Mouse (Mus musculus) hindbrain, embryonic 16.5 days (tissue): ENCODE measurements around the gene Ncf1. TPM values are rescaled to one million over a fixed set of nuclear protein-coding genes. Genes with fewer than 3 reads are reported as not detected.
A peak's percentile ranks its signal among the peaks of the same experiment; 100 is the strongest.

Experiments used
- ATAC-seq: fragments of 200-750 bp; cut with Nextera tagmentation; 2 replicates; pipeline ENCODE4 v1.8.0; 2017; ENCODE audit warnings: moderate TSS enrichment, moderate library complexity
- H3K27ac ChIP-seq: fragments of 300-500 bp; sonication (generic); 2 replicates; pipeline ENCODE4 v1.5.1; 2014; ENCODE audit warnings: low read depth, mild to moderate bottlenecking, control low read depth, low read length, moderate library complexity
- H3K27me3 ChIP-seq: fragments of 300-500 bp; sonication (generic); replicated peaks from 2 replicates; pipeline ENCODE4 v1.6.1; 2014; ENCODE audit warnings: low read length; ENCODE audit not compliant: control insufficient read depth, insufficient read depth
- H3K36me3 ChIP-seq: fragments of 300-500 bp; sonication (generic); 2 replicates; pipeline ENCODE4 v1.6.1; 2014; ENCODE audit warnings: mild to moderate bottlenecking, low read length, moderate library complexity, mixed read lengths; ENCODE audit not compliant: control insufficient read depth, insufficient read depth
- H3K4me1 ChIP-seq: fragments of 300-500 bp; sonication (generic); 2 replicates; pipeline ENCODE4 v1.6.1; 2014; ENCODE audit warnings: low read depth, low read length; ENCODE audit not compliant: control insufficient read depth, insufficient read depth
- H3K4me2 ChIP-seq: fragments of 300-500 bp; sonication (generic); 2 replicates; pipeline ENCODE4 v1.6.1; 2014; ENCODE audit warnings: mild to moderate bottlenecking, low read length, control low read depth, moderate library complexity
- H3K4me3 ChIP-seq: fragments of 300-500 bp; sonication (generic); 2 replicates; pipeline ENCODE4 v1.5.1; 2014; ENCODE audit warnings: mild to moderate bottlenecking, low read length, control low read depth, moderate library complexity
- H3K9ac ChIP-seq: fragments of 300-500 bp; sonication (generic); 2 replicates; pipeline ENCODE4 v1.6.1; 2014; ENCODE audit warnings: low read depth, mild to moderate bottlenecking, control low read depth, low read length, moderate library complexity
- H3K9me3 ChIP-seq: fragments of 300-500 bp; sonication (generic); 2 replicates; pipeline ENCODE4 v1.6.1; 2014; ENCODE audit warnings: mild to moderate bottlenecking, low read length, moderate library complexity; ENCODE audit not compliant: control insufficient read depth
- WGBS: fragments of 180-500 bp; shearing (Covaris S2); extraction: QIAGEN DNeasy Blood & Tissue Kit; methylation state at CpG from one replicate; pipeline ENCODE4 v1.1.7; 2014; 5-methylcytosine and 5-hydroxymethylcytosine counted together
- polyA plus RNA-seq: library from polyadenylated mRNA; unstranded; fragments of >200 nt; fragmentation: Nextera tagmentation; extraction: Ambion mirVana; gene quantifications from 2 replicates; pipeline ENCODE4 v1.2.1, GENCODE M21; 2015

Gene Ncf1
- 2.3 and 2.7 TPM in 2 replicates for polyA plus RNA-seq

GRCm38 (mm10) chr5:134229391-134229790, at the start of gene Ncf1:
Ncf1 (minus strand) TSS chr5:134229625.
- Histone ChIP-seq H3K9ac (no peak within 1 kb of the TSS), H3K4me1 (no peaks in the 10 kb centered on the region), H3K27me3 (no peaks in the 10 kb centered on the region), H3K36me3 (no peaks in the 10 kb centered on the region), H3K4me3 (no peak within 1 kb of the TSS), H3K27ac (no peak within 1 kb of the TSS), H3K9me3 (no peaks in the 10 kb centered on the region), H3K4me2 (no peak within 1 kb of the TSS)
- 88% methylated on average over 7 of the region's 7 CpGs for WGBS
- ATAC-seq, result no peak

- no peaks in the 10 kb centered on the region for H3K9me3 ChIP-seq
- no peaks in the 10 kb centered on the region for H3K27me3 ChIP-seq
- H3K4me1 ChIP-seq, result no peaks in the 10 kb centered on the region
- no peak overlapping the region for H3K4me2 ChIP-seq
- WGBS, result 90% methylated on average over 4 of the region's 4 CpGs
- peaks cover 51% of the 10 kb centered on the region for H3K36me3 ChIP-seq
- no peak overlapping the region for H3K4me3 ChIP-seq
- H3K9ac ChIP-seq, result no peak overlapping the region
- H3K27ac ChIP-seq, result peak overlapping the region; percentile 29
- ATAC-seq, result no peak
Observed at GRCm38 (mm10) chr5:134277109-134277508, 47.7 kb upstream of the Ncf1 start.

GRCm38 (mm10) chr5:134275556-134275955, 46.1 kb upstream of the Ncf1 start:
- no peak overlapping the region for H3K4me2 ChIP-seq
- no peaks in the 10 kb centered on the region for H3K27me3 ChIP-seq
- 93% methylated on average over 10 of the region's 10 CpGs for WGBS
- no peak overlapping the region for H3K27ac ChIP-seq
- no peak overlapping the region for H3K4me3 ChIP-seq
- peaks cover 52% of the 10 kb centered on the region for H3K36me3 ChIP-seq
- no peaks in the 10 kb centered on the region for H3K9me3 ChIP-seq
- H3K9ac ChIP-seq, result no peak overlapping the region
- ATAC-seq, result no peak
- no peaks in the 10 kb centered on the region for H3K4me1 ChIP-seq

GRCm38 (mm10) chr5:134275021-134275420, 45.6 kb upstream of the Ncf1 start:
- WGBS, result 88% methylated on average over 11 of the region's 11 CpGs
- H3K4me1 ChIP-seq, result no peaks in the 10 kb centered on the region
- H3K9ac ChIP-seq, result no peak overlapping the region
- H3K9me3 ChIP-seq, result no peaks in the 10 kb centered on the region
- no peak for ATAC-seq
- H3K27me3 ChIP-seq, result no peaks in the 10 kb centered on the region
- H3K4me3 ChIP-seq, result no peak overlapping the region
- H3K36me3 ChIP-seq, result peaks cover 50% of the 10 kb centered on the region
- no peak overlapping the region for H3K27ac ChIP-seq
- H3K4me2 ChIP-seq, result no peak overlapping the region

GRCm38 (mm10) chr5:134273761-134274160, 44.3 kb upstream of the Ncf1 start:
- ATAC-seq, result no peak
- no peaks in the 10 kb centered on the region for H3K27me3 ChIP-seq
- H3K4me1 ChIP-seq, result no peaks in the 10 kb centered on the region
- peaks cover 38% of the 10 kb centered on the region for H3K36me3 ChIP-seq
- H3K9me3 ChIP-seq, result no peaks in the 10 kb centered on the region
- H3K4me2 ChIP-seq, result no peak overlapping the region
- 85% methylated on average over 8 of the region's 8 CpGs for WGBS
- no peak overlapping the region for H3K4me3 ChIP-seq
- no peak overlapping the region for H3K27ac ChIP-seq
- H3K9ac ChIP-seq, result no peak overlapping the region

GRCm38 (mm10) chr5:134272761-134273160, 43.3 kb upstream of the Ncf1 start:
- no peak overlapping the region for H3K27ac ChIP-seq
- no peak overlapping the region for H3K4me3 ChIP-seq
- no peak overlapping the region for H3K9ac ChIP-seq
- no peak for ATAC-seq
- WGBS, result 85% methylated on average over 11 of the region's 11 CpGs
- H3K27me3 ChIP-seq, result no peaks in the 10 kb centered on the region
- peaks cover 39% of the 10 kb centered on the region for H3K36me3 ChIP-seq
- H3K4me1 ChIP-seq, result no peaks in the 10 kb centered on the region
- no peak overlapping the region for H3K4me2 ChIP-seq
- H3K9me3 ChIP-seq, result no peaks in the 10 kb centered on the region

- H3K4me2 ChIP-seq, result no peak overlapping the region
- H3K4me1 ChIP-seq, result no peaks in the 10 kb centered on the region
- no peak overlapping the region for H3K27ac ChIP-seq
- no peak overlapping the region for H3K9ac ChIP-seq
- H3K4me3 ChIP-seq, result no peak overlapping the region
- no peak for ATAC-seq
- no peaks in the 10 kb centered on the region for H3K9me3 ChIP-seq
- peaks cover 43% of the 10 kb centered on the region for H3K36me3 ChIP-seq
- 84% methylated on average over 11 of the region's 11 CpGs for WGBS
- H3K27me3 ChIP-seq, result no peaks in the 10 kb centered on the region
Observed at GRCm38 (mm10) chr5:134271421-134271820, 42.0 kb upstream of the Ncf1 start.

GRCm38 (mm10) chr5:134270566-134270965, 41.1 kb upstream of the Ncf1 start:
- H3K9ac ChIP-seq, result no peak overlapping the region
- H3K36me3 ChIP-seq, result peaks cover 46% of the 10 kb centered on the region
- H3K27ac ChIP-seq, result no peak overlapping the region
- H3K4me3 ChIP-seq, result no peak overlapping the region
- no peaks in the 10 kb centered on the region for H3K9me3 ChIP-seq
- 84% methylated on average over 4 of the region's 4 CpGs for WGBS
- no peak for ATAC-seq
- no peaks in the 10 kb centered on the region for H3K4me1 ChIP-seq
- no peak overlapping the region for H3K4me2 ChIP-seq
- H3K27me3 ChIP-seq, result no peaks in the 10 kb centered on the region

- H3K36me3 ChIP-seq, result peaks cover 47% of the 10 kb centered on the region
- 89% methylated on average over 5 of the region's 5 CpGs for WGBS
Observed at GRCm38 (mm10) chr5:134269751-134270150, 40.3 kb upstream of the Ncf1 start.

GRCm38 (mm10) chr5:134268751-134269150, 39.3 kb upstream of the Ncf1 start:
- no peak for ATAC-seq
- WGBS, result 91% methylated on average over 8 of the region's 8 CpGs
- H3K9ac ChIP-seq, result no peak overlapping the region
- no peak overlapping the region for H3K27ac ChIP-seq
- no peaks in the 10 kb centered on the region for H3K9me3 ChIP-seq
- H3K27me3 ChIP-seq, result no peaks in the 10 kb centered on the region
- H3K36me3 ChIP-seq, result peaks cover 50% of the 10 kb centered on the region
- H3K4me2 ChIP-seq, result no peak overlapping the region
- no peak overlapping the region for H3K4me3 ChIP-seq
- no peaks in the 10 kb centered on the region for H3K4me1 ChIP-seq

More at GRCm38 (mm10) chr5:134269751-134270150, 40.3 kb upstream of the Ncf1 start:
- Histone ChIP-seq H3K4me1 (no peaks in the 10 kb centered on the region), H3K4me2 (no peak overlapping the region), H3K9me3 (no peaks in the 10 kb centered on the region), H3K27me3 (no peaks in the 10 kb centered on the region), H3K4me3 (no peak overlapping the region), H3K27ac (no peak overlapping the region), H3K9ac (no peak overlapping the region)
- ATAC-seq, result no peak
